Comparison of ENCODE assay signal across 13 mouse cellular contexts in the genomic region with DNA sequence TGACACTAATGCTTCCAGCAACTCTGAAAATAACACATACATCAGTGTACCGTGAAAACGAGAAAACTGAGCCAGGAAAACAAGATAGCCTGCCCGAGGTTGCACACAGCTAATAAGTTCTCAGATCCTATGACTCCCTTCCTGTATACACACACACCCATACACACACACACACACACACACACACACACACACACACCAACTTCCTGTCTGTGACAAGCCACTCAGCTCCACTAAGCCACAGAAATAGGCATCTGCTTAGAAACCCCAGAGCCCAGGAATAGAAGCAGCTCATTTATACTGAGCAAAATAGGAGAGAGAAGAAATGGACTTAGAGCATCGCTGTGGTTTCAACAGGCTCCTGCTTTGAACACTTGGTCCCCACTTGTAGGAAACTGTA.
DNase-seq lines count a peak whose midpoint lies in the region; ATAC-seq and TF ChIP-seq lines count a peak whose summit lies in the region.
"Had no signal": no experiment of that assay in that cellular context is flagged by ENCODE, and none has a peak within 500 bp of the region (broad histone marks: within the 10 kb centered on the region; RNA-seq: fewer than 3 reads in every experiment).

No protein-coding gene starts in this region.

- peak; percentile 47 for ATAC-seq in heart, postnatal 0 days (ENCODE audit: insufficient read depth, low read depth)
- ATAC-seq in midbrain, embryonic 13.5 days = no peak
- ATAC-seq in inflammation-experienced regulatory T-cells, adult 6 months = peak; percentile 66

- H3K9me3 ChIP-seq in heart, postnatal 0 days (replicated peaks; ENCODE audit: control insufficient read depth, low read length) = 0 out of 2 replicates have a peak, but pooled peaks cover 5% of the 10 kb centered on the region
- H3K9me3 ChIP-seq in midbrain, embryonic 10.5 days (replicated peaks) = peaks cover 4% of the 10 kb centered on the region; the same call in 1 of the 2 replicates
- no peaks in the 10 kb centered on the region for H3K9me3 ChIP-seq in midbrain, embryonic 13.5 days
- H3K9me3 ChIP-seq: embryonic facial prominence, embryonic 15.5 days; liver, embryonic 13.5 days; midbrain, embryonic 12.5 days had no signal

- peaks cover 90% of the 10 kb centered on the region for H3K27me3 ChIP-seq in heart, postnatal 0 days (ENCODE audit: control insufficient read depth, insufficient read depth, low read length)
- 0 out of 2 replicates have a peak, but pooled peaks cover 8% of the 10 kb centered on the region for H3K27me3 ChIP-seq in midbrain, embryonic 10.5 days (ENCODE audit: low read depth, poor library complexity, severe bottlenecking)
- no peaks in the 10 kb centered on the region for H3K27me3 ChIP-seq in midbrain, embryonic 13.5 days
- H3K27me3 ChIP-seq: liver, embryonic 13.5 days had no signal

- WGBS in heart, postnatal 0 days = 53% methylated on average over 4 of the region's 4 CpGs
- WGBS in midbrain, embryonic 10.5 days = 91% methylated on average over 4 of the region's 4 CpGs
- 83% methylated on average over 4 of the region's 4 CpGs for WGBS in midbrain, embryonic 13.5 days

- no peak for TF ChIP-seq CTCF in heart, postnatal 0 days (IDR thresholded peaks at IDR 0.05; ENCODE audit: low read depth)

- H3K4me2 ChIP-seq in heart, postnatal 0 days (ENCODE audit: low read depth, low read length) = no peak overlapping the region
- no peak overlapping the region for H3K4me2 ChIP-seq in midbrain, embryonic 13.5 days (replicated peaks)
- H3K4me2 ChIP-seq: embryonic facial prominence, embryonic 15.5 days; liver, embryonic 13.5 days; midbrain, embryonic 12.5 days had no signal

- no peak overlapping the region for H3K27ac ChIP-seq in heart, postnatal 0 days (ENCODE audit: low read depth)
- peak overlapping the region; percentile 84 for H3K27ac ChIP-seq in midbrain, embryonic 10.5 days (replicated peaks)
- H3K27ac ChIP-seq in midbrain, embryonic 13.5 days = no peak overlapping the region
- H3K27ac ChIP-seq: embryonic facial prominence, embryonic 15.5 days; liver, embryonic 13.5 days; midbrain, embryonic 12.5 days had no signal

- no peak overlapping the region for H3K4me3 ChIP-seq in heart, postnatal 0 days (ENCODE audit: low read depth, low read length)
- no peak overlapping the region for H3K4me3 ChIP-seq in midbrain, embryonic 10.5 days
- H3K4me3 ChIP-seq in midbrain, embryonic 13.5 days (replicated peaks) = no peak overlapping the region
- H3K4me3 ChIP-seq: embryonic facial prominence, embryonic 15.5 days; liver, embryonic 13.5 days; midbrain, embryonic 12.5 days had no signal

- no peaks in the 10 kb centered on the region for H3K36me3 ChIP-seq in heart, postnatal 0 days (replicated peaks; ENCODE audit: control insufficient read depth, insufficient read depth, low read length)
- no peaks in the 10 kb centered on the region for H3K36me3 ChIP-seq in midbrain, embryonic 10.5 days
- no peaks in the 10 kb centered on the region for H3K36me3 ChIP-seq in midbrain, embryonic 13.5 days
- H3K36me3 ChIP-seq: embryonic facial prominence, embryonic 15.5 days; liver, embryonic 13.5 days; midbrain, embryonic 12.5 days had no signal

- no peak overlapping the region for H3K9ac ChIP-seq in heart, postnatal 0 days (replicated peaks; ENCODE audit: low read depth, low read length)
- no peak overlapping the region for H3K9ac ChIP-seq in midbrain, embryonic 13.5 days (replicated peaks)
- H3K9ac ChIP-seq: embryonic facial prominence, embryonic 15.5 days; liver, embryonic 13.5 days; midbrain, embryonic 12.5 days had no signal

- DNase-seq in heart, postnatal 0 days (ENCODE audit: low spot score) = no peak
- no peak for DNase-seq in heart, adult 8-10 months (ENCODE audit: low spot score)
- DNase-seq in midbrain, embryonic 10.5 days (ENCODE audit: low spot score) = no peak
- peak; percentile 52 for DNase-seq in thymus, postnatal 14 days
- DNase-seq in embryo, embryonic 11 days = no peak
- DNase-seq in spleen, adult 12 weeks (ENCODE audit: low spot score) = no peak
- DNase-seq: cerebellum, adult 9-10 months; kidney, adult 11 months; liver, embryonic 13.5 days had no signal

- no peaks in the 10 kb centered on the region for H3K4me1 ChIP-seq in heart, postnatal 0 days (ENCODE audit: control insufficient read depth, insufficient read depth)
- peaks cover 40% of the 10 kb centered on the region for H3K4me1 ChIP-seq in midbrain, embryonic 10.5 days
- peaks cover 19% of the 10 kb centered on the region for H3K4me1 ChIP-seq in midbrain, embryonic 13.5 days (replicated peaks)
- H3K4me1 ChIP-seq: embryonic facial prominence, embryonic 15.5 days; liver, embryonic 13.5 days had no signal

- TF ChIP-seq EP300 in heart, postnatal 0 days (IDR thresholded peaks at IDR 0.05; ENCODE audit: low read depth) = no peak
